Mouse (Mus musculus) NIH3T3 (cell line): ENCODE data around the gene Fam98a.
A peak's percentile ranks its signal among the peaks of the same experiment; 100 is the strongest.

Experiments
- DNase-seq: peaks from one replicate; pipeline ENCODE4 v3.0.0-alpha.2; 2012; ENCODE audit warnings: low read depth

Gene Fam98a

DNA sequence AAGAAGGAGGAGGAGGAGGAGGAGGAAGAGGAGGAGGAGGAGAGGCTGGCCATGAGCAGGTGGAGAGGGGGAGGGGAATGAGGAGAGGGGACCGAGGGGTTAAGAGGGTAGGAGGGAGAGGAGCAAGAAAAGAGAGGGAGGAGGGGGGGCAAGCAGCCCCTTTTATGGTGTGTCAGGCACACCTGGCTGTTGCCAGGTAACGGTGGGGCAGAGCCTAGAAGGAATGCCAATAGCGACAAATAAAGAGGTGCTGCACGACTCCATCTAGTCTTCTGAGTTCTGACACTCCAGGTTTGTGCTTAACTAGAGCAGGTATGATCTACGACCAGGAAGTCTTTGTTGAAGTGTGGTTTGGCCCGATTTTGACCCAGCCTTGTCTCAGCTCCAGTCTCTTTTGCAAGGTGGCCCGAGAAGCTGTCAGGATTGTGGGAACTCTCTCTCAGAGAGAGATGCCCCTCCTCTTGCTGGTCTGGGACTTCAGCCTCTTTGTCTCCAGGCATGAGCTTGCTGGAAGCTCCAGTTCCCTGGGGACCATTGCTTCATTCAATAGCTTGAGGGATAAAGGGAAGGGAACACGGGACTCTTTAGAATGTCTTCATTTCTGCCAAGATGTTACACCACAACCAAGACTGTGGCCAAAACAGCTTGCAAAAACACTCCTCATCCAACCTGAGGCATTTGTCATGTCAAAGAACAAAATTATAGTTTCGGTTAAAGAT is 29.2 kb downstream of the Fam98a start:
- peak; percentile 98 for DNase-seq

DNA sequence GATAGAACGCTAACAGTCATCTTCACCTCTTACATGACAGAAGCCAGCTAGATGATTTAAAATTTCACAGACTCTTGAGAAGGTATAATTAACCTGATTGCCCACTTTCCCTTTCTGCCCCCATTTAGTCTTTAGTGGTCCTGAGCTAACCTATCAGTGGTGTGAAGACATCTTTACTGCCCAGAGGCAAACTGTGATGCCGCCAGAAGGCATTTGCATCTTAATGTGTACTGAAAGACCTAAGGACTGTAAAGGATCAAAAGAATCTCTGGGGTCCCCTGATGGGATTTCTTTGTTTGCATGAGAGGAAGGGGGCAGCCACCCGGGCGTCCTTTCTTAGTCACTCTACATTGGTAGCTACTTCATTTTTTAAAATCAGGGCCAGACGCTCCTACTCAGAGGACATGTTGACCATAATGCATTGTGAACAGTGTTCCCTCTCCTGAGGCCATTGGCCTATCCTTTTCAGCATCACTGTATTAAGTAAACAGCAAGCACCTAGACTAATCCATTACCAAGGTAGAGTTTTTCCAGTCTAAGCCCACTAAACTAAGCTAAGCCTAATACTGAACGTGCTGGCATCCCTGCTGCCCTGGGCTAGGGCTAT is 30.4 kb downstream of the Fam98a start:
- DNase-seq, result no peak

DNA sequence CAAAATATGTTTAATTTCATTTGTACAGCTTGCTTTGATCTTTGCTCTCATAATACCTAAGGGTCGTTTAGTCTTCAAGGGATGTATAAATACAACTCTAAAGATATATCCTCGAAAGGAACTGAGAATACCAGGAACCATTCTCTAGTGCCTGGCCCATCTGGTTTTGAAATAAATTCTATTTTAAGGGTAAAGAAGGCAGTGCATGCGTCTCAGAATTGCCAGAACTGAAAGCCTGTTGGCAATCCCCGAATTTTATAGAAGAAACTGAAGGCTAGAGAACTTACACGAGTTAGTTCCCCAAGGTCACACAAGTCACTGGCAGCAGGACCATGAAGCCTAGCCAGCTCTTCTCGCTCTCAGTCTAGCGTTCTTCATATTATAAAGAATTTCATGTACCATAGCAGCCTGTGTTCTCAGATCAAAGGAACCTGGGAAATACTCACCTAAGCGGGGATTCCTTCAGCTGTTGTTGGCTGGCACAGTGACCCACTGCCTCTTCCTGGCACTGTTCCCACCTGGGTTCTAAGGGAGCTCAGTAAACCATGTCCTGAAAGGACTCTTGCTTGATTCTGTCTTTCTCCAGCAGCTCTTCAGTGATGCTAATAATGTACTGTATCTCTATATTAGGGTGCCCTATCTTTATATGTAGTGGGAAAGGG is 32.4 kb downstream of the Fam98a start:
- no peak for DNase-seq

DNA sequence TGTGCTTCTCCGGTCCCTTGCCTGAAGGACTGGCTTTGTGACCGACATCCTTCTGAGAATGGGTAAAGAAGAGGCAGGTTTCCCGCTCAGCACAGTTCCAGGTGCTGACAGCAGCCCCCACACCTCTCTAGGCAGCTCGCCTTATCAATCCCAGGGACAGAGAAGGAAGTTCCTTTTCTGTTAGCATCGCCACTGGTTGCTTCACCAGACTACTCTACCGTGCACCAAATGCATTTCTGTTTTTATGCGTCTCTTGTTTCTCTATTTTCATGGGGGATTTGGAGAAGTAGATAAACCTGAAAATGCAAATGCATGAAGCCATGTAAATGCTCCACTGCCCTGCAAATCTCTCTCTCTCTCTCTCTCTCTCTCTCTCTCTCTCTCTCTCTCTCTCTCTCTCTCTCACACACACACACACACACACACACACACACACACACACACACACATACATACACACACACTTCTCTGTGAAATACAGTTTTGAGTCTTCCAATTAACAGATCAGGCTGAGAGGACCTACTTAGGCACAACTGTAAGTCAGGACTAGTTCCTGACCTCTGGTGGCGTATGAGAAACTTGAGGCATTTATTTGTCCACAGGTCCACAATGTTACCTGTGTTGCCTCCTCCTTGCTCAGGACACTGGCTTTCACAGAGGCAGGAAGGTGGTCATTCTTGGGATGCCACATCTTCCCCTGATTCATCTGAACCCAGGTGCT is 33.4 kb downstream of the Fam98a start:
- no peak for DNase-seq

DNA sequence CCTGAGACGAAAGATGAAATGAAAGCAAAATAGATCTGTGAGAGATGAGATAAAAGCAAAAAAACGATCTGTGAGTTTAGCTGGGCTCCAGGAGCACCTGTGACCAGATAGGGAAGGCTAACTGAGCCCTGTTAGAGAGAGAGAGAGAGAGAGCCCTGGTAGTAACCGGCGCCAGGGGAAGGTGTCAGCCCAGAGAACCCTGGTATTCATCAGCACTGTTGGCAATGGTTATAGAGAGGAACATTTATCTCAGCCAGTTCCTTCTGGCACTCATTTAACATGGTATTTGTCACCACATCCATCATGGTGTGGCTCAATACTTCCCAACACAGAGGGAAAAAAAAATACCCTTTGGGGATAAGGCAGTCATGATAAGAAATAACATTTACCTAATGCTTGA is 35.2 kb downstream of the Fam98a start:
- DNase-seq, result peak; percentile 79

DNA sequence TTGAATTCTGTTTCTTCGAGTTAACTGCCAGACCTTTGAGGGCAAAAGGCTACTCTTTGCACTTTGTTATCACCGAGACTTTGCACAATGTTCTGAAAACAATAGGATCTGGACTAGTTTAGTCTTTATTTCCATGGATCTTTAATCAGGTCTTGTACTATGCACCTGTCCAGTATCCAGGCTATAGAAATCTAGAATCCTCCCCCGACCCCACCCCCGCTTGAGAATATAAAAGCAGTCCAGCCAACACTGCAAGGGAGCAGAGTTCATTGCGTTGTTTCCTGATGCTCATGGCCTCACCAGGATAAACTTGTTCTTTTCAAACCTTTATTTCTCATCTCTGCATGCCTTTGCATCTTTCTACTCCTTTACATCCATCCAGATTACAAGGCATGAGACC is 42.5 kb downstream of the Fam98a start:
- DNase-seq, result no peak

DNA sequence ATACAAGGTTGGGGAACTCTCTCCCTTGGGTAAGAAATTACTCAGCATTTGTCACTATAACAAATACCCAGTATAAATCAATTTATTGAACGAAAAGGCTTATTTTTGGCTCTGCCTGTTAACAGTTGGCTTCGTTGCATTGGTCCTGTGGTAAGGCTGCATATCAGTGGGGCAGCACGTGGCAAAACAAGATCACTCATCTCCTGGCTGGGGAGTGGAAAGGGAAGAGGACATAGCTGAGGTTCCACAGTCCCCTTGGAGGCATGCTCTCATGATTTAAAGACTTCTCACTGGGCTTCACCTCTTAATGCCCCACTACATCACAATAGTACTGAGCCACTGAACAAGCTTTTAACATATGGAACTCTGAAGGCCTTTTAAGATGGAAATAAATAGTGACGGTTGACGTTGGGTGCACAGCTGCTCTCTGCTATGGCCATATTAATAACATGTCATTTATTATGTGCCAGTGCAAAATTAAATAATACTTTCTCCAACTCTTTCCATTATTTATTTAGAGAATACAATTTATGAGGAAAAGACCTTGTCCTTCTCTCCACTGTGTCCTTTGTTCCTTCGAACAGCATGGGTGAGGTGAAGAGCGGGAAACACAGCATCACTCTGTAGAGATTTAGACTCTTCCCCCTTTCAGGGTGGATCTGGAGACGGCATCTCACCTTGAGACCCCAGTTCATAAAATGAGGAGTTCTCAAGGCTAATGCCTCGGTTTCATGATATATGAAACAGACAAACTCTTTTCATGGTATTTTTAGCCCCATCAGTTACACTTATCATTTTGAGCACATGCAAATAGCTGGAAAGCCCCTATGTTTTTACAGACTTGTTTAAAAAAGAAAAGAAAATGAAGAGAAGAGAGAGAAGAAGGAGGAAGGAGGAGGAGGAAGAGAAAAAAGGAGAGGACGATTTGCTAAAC is 44.8 kb downstream of the Fam98a start:
- peak; percentile 34 for DNase-seq

DNA sequence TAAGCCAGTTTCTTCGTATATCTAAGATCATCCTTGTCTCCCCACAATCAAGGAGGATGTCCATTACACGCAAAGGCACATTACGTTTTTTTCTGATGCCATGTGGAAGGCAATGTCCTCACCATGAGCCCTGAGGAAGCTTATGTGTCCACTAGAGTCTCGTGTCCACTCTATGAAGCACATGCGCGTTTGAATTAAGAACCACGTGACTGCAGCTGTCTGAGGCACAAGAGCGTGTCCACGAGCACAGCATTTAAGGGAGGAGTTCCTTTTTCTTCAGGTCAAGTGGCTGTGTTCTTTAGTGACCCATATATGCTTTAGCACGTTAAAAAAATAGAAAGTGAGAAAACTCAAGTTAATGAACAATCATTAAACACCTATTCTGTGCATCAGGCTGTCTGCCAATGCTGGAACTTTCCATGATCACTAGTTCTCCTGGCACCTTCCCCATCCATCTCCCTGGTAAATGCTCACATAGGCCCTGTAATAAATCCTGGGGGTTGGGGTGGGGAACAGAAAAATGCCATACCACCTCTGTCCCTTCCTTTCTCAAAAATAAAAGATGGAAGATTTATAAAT is 45.6 kb downstream of the Fam98a start:
- DNase-seq, result no peak

DNA sequence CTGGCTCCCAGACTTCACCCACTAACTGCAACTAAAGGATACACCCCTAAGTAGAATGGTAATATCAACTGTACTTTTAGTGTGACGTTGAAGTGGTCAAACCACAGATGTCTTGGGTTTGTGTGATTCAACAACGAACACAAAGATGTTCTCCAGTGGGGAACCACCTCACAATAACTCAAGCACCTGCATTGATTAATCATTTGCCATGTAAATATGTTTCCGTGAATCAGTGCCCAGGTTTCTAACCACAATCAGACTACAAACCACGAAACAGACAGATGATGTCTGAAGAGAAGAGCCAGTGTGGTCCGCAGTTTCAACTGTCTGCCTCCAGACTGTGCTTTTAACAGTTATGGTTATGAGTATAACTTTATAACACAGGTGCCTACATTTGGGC is 46.7 kb downstream of the Fam98a start:
- no peak for DNase-seq

DNA sequence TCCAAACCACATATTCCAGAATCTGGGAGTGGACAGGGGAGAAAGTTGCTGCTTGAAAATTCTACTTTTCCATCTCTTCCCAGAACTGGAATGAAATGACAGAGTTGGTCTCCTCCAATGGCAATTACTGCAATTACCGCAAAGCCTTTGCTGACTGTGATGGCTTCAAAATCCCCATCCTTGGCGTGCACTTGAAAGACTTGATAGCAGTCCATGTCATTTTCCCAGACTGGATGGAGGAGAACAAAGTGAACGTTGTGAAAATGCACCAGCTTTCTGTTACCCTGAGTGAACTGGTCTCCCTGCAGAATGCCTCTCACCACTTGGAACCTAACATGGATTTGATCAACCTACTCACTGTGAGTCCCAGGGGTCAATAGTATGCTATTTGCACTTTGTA is 48.7 kb downstream of the Fam98a start:
- no peak for DNase-seq

DNA sequence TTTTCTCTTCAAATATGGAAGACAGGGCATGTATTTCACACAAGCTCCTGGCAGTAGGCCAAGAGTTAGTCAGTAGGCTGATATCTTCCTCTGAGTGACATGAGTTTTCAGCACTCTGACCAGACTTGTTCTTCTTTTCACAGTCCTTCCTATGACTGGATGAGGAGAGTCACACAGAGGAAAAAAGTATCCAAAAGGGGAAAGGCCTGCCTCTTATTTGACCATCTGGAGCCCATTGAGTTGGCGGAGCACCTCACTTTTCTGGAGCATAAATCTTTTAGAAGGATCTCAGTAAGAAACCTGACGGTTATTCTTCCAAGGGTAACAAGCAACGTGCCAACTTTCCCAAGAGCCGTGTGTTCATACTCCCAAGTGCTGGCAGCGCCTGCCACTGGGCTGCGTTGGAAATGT is 53.5 kb downstream of the Fam98a start:
- peak; percentile 87 for DNase-seq

DNA sequence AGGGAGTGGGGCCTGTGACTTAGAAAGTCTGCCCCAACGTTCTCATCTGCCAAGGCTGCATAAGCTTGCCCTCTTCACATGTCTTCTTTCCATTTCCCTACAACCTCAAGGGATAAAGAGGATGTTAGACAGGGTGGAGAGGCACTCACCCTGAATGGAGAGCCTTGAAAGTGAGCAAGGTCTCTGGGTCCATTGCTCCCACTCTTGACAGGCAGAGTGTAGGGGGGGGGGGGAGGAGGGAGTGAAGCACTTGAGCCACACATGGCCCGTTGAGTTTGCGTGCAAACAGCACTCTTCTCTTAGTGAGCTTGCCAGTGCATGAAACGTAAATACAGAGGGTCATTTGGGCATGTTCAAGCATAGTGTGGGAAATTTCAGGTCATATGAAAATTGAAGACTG is 56.5 kb downstream of the Fam98a start:
- no peak for DNase-seq
